Mouse (Mus musculus) cerebellum, postnatal 36 days (tissue): ENCODE data around the gene Rgs1.
A peak's percentile ranks its signal among the peaks of the same experiment; 100 is the strongest.

Experiments used
- DNase-seq, 2 experiments: peaks; one replicate each; pipeline ENCODE4 v3.0.0; 2021 to 2022; ENCODE audit warnings: mixed read lengths in 2 of 2

Rgs1 gene

DNA sequence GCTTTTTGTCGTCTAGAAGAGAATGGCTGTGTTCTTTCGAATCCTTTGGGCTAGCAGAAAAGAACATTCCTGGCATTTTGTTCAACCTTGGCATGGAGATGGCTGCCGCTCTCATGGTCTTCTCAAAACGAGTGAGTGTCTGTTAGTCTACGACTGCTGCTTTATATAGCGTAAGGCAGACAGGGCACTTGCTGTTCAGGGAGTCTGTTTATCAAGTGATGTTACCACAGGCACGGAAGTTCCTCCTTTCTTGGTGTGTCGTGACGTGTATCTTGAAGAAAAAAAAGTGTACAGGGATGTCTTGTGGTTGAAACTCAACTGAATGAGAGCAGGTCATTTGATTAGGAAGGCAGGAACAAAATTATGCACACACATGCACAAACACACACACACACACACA is at the start of gene Rgs1:
Gene Rgs1 (minus strand): TSS at position 320 of the 400 bp plus-strand sequence.
- DNase-seq: no peak

DNA sequence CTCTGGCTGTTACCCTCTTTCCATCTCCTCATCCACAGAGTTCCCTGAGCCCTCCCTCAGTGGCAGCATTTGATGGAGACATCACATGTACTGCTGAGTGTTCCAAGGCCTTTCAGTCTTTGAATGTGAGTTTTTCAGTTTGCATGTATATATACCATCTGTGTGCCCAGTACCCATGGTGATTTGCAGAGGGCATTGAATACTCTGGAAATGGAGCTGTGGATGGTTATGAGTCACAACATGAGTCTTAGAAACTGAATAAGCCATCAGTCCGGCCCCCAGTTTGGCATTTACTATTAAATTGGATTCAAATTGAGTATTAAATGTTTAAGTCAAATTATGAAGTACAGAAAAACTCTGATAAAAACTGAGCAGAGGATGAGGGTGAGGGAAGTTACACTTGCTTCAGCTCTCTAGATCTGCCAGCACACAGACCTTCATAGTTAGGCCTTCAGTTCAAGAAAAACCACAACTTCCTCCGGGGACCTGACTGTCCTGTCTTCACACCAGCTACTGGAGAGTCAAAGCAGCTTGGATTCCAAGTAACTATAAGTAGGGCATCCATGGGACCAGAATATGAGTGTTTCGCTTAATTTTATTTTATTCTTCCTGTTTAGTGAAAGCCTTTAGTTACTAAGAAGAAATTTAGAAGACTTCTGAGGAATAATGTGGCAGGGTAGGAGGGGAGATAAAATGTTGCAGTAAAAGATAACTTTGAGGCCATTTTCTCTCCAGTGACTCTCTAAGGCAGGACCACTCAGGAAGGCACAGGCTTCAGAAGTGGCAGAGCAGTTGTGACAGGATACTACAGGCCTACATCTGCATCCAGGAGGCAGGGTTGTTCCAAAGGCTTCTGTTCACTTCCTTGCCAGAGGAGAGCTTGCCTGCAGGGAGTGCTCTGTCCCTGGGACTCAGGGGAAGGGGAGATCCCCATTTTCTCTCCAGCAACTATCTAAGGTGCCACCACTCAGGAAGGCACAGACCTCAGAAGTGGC is 34.3 kb upstream of the Rgs1 start:
- no peak for DNase-seq

DNA sequence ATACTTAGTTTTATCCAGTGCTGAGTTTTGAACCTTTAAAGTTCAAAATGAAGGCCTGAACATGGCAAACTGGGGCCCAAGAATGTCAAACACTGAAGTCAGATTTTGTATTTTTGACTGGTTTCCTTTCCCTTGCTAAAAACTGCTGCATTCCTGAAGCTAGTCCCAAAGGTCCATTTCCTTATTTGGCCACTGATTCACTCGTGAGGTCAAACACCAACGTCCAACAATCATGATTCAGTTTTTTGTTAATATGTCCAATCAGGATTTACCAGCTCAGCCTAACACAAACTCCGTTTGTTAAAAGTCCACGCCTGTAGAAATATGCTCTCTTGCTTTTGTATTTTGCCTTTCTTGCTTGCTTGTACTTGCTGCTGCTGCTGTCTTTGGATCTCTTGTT is 31.0 kb upstream of the Rgs1 start:
- no peak for DNase-seq

GRCm38 (mm10) chr1:144272991-144273390 is 23.9 kb upstream of the Rgs1 start:
- no peak for DNase-seq

DNA sequence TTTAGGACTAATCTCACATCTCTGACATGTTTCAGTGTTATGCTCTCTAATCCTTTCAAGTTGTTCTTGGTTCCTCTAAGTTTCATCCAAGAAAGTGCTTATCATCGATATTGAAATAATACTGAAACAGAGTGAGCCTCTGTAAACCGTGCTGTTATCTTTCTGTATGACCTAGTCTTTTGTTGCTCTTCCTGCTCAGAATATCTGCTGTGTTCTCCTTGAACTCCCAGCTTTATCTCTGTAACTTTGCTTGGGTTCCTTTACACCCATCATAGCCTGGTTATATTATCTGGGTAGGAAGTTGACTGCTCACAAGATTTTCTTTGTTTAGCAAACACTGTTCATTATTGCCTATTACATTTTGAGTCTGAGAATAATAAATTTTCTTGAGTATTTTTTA is 20.1 kb upstream of the Rgs1 start:
- DNase-seq: no peak

- DNase-seq: no peak
Observed at GRCm38 (mm10) chr1:144267471-144268470, 18.7 kb upstream of the Rgs1 start.

GRCm38 (mm10) chr1:144264000-144264399 is 15.0 kb upstream of the Rgs1 start:
- no peak for DNase-seq

DNA sequence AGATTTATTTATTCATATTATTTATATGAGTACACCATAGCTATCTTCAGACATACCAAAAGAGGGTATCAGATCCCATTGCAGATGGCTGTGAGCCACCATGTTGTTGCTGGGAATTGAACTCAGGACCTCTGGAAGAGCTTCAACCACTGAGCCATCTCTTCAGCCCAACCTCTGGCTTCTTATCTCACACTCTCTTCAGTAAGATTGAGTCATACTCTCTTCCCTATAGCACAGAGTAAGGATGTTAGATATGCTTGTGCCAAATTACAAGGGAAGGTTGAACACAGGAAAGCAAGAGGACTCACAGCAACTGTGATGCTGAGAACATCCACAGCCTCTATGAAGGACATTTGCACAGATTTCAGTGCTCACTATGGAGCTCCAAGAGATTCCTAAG is 13.0 kb upstream of the Rgs1 start:
- no peak for DNase-seq

DNA sequence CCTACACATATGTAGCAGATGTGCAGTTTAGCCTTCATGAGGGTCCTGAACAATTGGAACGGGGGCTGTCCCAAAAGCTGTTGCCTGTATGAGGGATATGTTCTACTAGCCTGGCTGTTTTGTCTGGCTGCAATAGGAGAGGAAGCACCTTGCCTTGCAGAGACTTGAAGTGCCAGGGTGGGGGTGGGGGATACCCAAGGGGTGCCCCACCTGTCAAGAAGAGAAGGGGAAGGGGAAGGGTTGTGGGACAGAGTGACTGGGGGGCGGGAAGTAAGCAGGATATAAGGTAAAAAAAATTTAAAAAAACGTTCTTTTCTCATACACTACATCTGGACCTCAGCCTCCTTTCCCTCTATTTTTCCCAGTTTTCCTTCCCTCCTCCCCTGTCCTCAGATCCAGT is 9.7 kb upstream of the Rgs1 start:
- no peak for DNase-seq

GRCm38 (mm10) chr1:144256556-144257331 is 7.7 kb upstream of the Rgs1 start:
- DNase-seq: no peak

DNA sequence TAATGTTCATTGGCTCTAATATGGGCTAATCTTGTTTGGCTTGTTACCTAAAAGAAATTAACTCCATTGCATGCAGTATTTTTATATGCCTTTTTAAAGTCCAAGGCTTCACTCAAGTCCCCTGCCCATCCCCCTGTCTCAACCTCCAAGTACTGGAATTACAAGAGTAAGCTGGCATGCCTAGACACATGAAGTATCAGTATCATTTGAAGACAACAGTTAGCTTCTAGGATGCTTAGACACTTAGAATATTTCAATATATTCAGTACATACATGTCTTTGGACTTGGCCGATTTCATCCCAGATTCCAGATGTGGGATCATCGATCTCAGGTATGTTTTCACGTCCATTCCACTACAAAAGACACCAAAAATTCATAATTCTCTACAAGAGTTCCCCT is 836 bp downstream of the Rgs1 start:
- no peak for DNase-seq

DNA sequence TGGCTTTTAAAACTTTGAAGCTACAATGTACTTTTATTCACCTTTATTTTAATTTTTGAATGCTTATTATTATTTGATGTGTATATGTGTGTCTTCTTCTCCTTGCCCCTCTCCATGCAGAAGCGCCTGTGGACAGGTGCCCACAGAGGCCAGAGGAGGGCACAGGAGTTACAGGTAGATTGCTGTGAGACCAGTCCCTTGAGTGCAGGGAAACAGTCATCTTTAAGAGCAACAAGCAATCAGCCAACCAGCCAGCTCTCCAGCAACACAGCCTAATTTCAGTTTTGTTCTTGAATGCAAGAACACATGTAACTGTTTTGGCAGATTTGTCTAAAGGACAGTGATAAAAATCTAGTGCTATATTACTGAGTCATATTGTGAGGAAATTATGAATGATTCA is 1.7 kb downstream of the Rgs1 start:
- no peak for DNase-seq

DNA sequence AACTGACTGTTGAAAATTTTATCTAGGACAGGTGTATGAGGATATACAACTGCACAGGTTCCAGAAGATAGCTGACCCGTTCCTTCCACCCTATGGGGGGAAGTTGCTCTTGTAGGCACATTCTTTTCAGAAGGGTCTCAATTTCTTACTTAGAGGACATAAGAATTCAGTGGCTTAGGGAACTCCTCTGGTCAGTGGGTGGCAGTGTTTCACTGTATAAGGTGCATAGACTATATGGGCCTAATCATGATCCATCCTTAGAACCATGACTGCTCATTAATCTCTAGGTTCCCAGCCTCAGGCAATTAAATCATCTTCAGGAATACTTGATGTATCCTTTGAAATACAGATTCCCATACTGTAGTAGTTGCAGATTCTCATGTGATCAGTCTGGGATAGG is 5.5 kb downstream of the Rgs1 start:
- no peak for DNase-seq

DNA sequence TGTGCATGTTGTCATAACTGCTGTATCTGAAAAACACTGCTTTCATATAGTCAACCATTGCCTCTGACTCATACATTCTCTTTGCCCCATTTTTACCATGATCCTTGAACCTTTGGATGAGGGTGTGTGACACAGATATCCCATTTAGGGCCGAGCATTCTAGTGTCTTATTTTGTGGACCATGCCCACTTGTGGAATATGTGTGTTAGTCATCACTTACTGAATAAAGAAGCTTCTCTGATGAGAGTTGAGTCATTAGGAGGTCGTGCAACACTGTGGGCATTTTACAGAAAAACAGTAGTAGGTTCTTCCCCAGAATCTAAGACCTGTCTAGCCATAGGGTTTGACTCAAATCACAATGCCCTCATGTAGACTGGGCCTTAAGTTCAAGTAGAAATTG is 9.8 kb downstream of the Rgs1 start:
- DNase-seq: no peak

- no peak for DNase-seq
Observed at GRCm38 (mm10) chr1:144215230-144215629, 33.8 kb downstream of the Rgs1 start.

- DNase-seq: no peak
Observed at GRCm38 (mm10) chr1:144210912-144211311, 38.1 kb downstream of the Rgs1 start.

DNA sequence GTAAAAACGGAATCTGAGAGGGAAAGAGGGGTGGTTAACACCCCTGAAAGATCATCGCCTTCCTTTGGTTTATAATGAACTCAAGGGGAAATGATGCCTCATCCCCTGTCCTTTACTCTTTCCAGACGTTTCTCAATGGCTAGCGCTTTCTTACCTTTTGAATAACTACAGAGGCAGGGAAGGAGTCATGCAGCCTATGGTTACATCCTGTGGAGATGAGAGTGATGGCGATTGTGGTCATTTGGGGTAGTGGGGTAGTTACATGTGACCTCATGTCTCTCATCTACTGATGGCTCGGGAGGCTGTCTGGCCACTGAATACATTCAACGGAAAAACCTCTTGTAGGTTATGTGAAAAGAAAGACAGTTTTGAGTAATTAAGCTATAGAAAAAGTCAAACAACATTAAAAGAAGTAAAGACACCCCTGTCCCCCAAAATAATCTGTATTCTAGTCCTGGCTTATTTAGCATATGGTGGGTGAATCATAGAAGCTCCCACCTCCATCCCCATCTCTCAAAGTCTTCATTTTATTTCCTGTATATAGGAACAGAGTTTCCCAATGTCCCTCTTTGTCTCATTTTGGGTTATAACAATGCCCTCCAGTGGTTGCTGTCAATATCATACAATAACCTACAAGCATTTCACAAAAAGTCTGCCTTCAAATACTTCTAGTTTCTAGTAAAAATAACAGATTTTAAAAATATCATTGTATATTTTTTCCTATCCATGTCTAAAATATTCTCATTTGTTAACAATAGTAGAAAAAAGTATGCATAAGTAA is 42.6 kb downstream of the Rgs1 start:
- DNase-seq: no peak

DNA sequence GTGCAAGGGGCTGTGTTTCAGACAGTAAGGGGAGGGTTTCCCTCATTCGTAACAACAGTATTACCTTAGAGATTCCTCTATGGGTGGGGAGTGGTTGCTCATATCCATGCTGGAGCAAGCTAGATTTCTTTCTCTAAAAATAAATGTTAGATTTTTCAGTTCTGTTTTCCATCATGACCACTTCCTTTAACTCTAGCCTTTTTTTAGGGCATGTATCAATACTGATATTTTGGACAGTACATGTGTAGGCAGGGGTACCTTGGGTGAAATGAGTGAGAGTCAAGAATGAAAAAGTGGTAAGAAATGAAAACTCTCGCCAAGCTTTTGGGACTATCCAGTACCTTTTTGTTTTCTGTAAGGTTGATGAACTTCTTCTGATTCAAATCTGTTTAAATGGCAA is 44.3 kb downstream of the Rgs1 start:
- no peak for DNase-seq

DNA sequence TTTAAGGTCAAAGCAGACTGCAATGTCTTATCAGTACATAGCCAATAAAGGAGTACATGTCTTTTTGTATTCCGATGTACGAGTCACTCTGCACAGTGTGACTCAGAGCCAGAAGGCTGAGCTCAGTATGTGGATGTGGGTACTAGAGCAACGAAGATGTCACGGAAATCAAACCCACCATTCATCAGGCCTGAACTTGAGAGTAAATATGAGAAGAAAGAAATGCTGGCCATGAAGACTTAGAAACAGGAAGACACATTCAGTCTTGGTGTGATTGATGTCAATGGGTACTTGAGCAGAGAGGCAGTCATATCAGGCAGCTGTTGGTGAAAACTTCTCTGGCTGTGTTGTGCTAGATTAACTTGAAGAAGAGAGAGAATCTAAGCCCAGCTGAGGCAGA is 46.1 kb downstream of the Rgs1 start:
- no peak for DNase-seq

DNA sequence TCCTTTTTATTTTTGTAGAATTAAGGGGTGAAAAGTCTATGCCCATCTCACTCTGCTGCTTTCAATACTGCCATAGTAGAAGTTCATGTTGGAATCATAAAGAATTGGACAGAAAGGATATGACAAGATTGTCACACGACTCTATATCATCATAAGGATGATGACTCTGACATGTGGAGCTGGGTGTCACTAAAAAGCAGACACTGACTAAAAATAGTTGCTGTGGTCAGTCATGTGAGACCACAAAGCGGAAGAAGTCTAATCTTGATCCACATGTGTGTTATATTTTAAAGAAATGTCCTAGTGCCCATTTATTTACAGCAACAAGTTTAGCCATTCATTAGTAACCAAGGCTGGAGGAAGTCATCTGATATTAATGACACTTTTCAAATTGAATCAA is 48.5 kb downstream of the Rgs1 start:
- no peak for DNase-seq

DNA sequence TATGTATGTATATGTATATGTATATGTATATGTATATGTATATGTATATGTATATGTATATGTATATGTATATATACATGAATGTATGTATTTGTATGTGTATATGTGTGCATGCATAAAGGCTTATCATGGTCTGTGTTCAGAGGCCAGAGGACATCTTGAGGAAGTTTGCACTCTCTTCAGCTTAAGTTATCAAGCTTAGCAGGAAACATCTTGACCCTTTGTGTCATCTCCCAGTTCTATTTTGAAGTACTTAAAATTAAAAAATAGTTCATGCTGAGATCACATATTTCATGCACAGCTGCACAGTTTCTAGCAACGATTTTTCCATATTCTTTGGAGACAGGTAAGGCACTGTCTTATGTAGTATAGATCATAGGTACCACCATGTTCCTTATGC is 49.5 kb downstream of the Rgs1 start:
- DNase-seq: no peak

GRCm38 (mm10) chr1:144197684-144198083 is 51.4 kb downstream of the Rgs1 start:
- peak in 1 of 2 experiments; percentile 13 for DNase-seq
